Mouse (Mus musculus): ENCODE data around the gene Myh9.

Myh9 gene

DNA sequence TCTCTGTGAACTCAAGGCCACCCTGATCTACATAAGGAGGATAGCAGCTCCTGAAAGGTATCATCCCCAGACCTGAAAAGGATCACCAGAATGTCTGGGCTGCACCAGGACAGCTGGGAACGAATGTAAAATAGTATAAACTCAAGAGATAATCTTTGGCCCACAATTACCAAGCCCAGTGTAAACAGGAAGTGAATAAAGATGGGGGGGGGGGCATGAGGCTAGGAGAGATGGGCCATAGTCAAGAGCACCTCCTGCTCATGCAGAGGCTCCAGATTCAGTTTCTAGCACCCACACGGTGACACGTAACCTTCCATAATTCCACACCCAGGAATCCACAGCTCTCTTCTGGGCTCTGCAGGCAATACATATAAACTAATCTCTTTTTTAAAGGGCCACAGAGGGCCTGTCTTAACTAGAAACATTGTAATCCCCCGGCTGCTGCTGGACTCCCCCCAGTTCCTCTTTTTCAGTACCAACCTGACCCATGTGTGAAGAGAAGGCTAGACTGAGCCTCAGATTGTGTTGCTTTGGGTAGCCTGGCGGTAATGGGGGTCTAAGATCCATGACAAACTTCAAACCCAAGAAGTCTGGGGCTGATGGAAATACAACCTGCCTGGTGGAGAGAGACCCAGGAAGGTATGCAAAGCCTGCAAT lies 11.4 kb downstream of the Myh9 start:
- DNase-seq (ENCODE audit: extremely low spot score, low read depth, low spot score): no peak

DNA sequence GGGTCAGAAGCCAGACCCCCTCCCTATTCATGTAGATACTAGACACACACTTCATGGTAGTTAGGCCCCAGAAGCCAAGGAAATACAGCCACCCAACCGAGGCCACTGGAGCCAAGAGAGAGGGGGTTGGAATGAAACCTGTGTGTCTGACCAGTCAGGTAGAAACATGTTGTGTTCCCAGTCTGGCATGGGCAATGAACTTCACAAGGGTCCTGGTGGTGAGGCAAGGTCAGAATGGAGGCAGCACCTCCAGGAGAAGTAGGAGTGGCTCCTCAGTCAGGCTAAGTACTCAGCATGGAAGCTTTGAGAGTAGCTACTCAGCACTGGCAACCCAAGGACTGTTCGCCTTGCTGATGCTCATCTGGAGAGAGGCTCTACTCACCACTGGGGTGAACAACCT lies 12.4 kb downstream of the Myh9 start:
- DNase-seq (ENCODE audit: extremely low spot score, low read depth, low spot score): no peak

DNA sequence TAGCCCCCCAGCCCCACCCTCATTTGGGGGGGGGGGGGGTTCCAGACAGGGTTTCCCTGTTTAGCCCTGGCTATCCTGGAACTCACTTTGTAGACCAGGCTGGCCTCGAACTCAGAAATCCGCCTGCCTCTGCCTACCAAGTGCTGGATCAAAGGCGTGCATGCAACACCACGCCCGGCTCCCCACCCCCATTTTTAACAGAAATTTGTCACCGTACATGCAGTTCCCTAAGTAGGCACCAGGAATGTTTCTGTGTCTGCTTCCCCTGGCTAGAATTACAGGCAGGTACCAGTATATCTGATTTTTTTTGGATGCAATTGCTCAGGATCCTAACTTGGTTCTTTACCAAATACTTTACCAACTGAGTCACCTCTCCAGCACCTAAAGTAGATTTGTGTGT lies 13.1 kb downstream of the Myh9 start:
- DNase-seq (ENCODE audit: extremely low spot score, low read depth, low spot score): no peak

DNA sequence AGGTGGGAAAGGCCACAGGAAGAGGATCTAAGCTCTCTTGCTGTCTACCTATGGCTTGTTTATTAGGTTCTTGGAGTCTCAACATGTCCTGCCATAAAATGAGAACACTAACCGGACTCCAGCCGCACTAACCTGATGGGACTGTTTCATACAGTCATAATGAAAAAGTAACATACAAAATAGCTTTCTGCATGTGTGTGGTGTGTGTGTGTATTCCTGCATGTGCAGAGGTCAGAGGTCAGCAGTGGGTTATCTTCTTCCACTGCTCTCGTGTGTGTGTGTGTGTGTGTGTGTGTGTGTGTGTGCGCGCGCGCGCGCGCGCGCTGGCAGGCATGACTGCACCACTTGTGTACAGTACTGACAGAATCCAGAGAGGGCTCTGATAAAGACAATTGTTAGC lies 13.7 kb downstream of the Myh9 start:
- DNase-seq (ENCODE audit: extremely low spot score, low read depth, low spot score): no peak

DNA sequence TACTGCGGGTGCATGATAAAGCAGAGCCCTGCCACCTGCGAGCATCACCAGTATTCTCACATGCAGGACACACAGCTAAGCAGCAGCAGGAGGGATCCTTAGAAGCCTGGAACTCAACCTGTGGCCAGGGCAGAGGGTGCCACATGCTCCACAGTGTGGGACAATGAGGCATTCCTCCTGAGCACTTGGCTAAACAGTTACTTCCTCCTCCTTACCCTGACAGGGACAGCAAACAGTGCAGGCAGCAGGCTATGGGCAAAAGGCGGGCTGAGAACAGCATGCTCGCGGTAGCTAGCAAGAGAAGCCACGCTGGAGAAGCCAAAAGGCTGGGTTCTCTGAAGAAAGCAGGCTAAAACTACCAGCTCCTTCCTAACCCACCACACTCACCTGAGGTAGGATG lies 14.2 kb downstream of the Myh9 start:
- DNase-seq (ENCODE audit: extremely low spot score, low read depth, low spot score): no peak

DNA sequence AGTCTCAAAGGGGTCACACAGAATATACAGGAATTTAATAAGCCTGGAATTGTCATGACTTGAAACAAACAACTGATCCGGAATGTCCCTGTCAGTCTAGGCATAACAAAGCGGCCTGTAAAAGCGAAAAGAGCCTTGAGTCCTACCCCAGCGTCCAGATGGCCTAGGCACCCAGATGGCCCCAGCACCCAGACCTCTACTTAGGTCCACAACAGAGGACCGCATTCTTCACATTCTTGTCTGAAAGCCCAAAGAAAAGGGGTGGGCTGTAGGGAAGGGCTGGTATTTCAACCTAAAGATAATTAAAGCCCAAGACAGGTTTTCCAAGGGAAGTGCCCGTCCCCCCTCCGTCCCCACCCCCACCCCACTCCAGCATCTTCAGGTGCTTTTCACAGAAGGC lies 14.6 kb downstream of the Myh9 start:
- no peak for DNase-seq (ENCODE audit: extremely low spot score, low read depth, low spot score)

DNA sequence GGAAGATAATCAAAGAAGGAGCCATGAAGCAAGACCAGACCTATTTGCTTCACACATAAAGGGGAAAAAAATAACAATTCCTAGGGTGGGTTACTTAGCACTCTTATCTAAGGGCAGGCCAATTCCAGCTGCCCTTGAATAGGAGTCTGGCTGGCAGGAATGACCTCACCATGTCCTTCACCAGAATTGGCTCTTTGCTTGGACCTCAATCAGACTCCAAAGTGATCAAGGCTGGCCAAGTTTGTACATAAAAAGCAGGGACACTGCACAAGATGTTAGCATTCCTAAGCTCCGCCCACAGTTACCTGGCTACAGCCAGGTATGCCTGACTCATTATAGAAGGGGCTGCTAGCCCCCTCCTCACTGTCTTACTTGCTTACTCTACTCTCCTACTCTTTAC lies 16.6 kb downstream of the Myh9 start:
- no peak for DNase-seq (ENCODE audit: extremely low spot score, low read depth, low spot score)

DNA sequence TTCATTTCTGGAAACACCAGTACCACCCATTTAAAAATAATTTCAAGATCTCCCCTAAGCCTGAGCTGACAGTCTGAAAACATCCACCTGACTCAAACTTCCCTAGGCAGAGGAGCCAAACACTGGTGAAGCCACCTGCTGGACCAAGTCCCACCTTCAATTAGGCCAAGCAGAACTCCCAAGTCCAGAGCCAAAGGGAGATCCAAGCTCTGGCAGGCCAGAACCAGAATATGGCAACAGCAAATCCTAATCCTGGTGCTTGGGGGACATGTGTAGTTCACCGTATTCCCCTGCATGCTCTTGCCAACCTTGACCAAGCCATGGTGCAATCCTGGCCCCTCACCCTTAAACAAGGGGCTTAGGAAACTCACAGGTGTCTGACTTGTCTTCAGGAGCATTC lies 17.7 kb downstream of the Myh9 start:
- DNase-seq (ENCODE audit: extremely low spot score, low read depth, low spot score): no peak

DNA sequence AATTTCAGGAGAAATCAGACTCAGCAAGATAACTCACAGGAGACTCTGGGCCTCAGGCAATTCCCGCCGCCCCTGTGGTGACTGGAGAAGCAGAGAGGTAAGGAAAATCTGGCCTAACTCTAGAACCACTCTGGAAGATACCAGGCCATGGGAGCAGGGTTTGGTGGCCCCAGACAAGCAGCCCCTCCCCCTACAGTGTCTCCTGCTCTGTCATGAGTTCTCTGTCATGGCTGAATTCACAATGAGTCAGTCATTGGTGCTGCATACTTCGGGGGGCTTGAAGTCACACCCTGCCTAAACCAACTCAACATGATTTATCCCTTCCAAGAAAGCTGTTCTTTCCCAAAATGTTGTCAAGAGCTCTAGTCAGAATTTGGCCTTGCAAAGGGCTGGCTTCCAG lies 18.3 kb downstream of the Myh9 start:
- no peak for DNase-seq (ENCODE audit: extremely low spot score, low read depth, low spot score)

DNA sequence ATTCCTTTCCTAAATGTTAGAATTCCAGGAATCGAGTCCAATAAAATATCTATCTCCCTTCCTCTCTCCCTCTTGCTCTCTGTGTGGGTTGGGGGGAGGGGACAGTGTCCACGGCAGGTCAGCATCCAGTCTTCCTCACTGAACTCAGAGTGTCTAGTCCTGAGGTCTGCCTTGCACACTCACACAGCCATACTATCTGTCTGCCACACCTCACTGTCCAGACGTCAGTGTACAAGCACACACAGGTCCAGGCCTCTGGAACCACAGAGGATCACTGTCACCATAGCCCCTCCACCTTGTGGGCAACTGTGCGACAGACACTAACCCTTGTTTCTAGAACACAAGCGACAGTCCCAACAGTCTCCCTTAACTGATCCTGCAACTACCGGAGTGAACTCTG lies 18.8 kb downstream of the Myh9 start:
- DNase-seq (ENCODE audit: extremely low spot score, low read depth, low spot score): no peak

DNA sequence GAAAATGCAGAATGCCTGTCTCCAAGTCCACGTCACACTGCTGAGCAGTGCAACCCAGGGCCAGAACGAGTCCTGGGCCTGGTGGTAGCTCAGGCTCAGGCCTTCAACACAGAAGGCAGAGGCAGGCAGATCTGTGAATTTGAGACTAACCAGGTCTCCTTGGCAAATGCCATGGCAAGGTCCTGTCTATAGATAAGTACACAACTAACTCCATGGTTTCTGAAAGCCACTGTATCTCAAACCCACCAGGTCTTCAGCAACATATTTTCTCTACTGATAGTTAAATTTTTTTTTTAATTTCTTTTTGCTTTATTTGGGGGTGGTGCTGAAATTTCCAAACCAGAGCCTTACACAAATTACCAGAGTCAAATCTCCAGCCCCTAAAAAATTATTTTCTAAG lies 19.3 kb downstream of the Myh9 start:
- DNase-seq (ENCODE audit: extremely low spot score, low read depth, low spot score): no peak

DNA sequence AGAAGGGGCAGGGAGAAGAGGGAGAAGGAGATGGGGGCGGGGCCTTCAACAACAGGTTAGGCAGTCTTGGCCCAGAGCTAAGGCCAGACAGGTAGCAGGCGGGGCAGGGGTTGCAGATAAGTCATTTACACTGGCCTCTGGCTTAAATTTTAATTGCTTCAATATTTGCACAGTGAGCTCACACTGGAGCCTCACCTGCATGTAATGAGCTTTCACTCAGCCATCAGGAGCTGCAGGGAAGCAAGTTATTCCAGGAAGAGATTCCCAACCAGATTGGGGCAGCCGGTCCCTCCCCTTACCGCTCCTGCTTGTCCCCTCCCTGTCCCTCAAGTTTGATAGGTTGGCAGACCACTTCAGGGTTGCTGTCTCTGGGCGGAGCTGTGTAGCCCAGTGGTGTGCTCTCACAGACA lies 19.9 kb downstream of the Myh9 start:
- DNase-seq (ENCODE audit: extremely low spot score, low read depth, low spot score): no peak

DNA sequence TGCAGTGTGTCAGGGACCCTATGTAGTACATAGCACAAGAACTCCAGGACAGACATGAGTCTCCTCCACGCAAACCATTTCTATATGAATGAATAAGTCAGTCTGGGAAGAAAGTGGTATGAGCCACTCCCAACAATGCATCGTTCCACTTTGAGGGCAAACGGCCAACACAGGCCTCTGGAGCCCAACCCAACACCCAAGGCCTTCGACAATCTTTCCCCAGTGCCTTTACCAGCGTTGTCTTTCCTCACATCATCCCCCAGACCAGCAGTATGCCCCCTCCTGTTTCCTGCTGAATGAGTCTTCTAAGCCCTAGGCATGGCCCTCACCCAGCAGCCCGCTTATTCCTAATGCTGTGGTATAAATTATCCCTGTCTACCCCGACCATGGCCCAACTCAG lies 20.6 kb downstream of the Myh9 start:
- DNase-seq (ENCODE audit: extremely low spot score, low read depth, low spot score): no peak

DNA sequence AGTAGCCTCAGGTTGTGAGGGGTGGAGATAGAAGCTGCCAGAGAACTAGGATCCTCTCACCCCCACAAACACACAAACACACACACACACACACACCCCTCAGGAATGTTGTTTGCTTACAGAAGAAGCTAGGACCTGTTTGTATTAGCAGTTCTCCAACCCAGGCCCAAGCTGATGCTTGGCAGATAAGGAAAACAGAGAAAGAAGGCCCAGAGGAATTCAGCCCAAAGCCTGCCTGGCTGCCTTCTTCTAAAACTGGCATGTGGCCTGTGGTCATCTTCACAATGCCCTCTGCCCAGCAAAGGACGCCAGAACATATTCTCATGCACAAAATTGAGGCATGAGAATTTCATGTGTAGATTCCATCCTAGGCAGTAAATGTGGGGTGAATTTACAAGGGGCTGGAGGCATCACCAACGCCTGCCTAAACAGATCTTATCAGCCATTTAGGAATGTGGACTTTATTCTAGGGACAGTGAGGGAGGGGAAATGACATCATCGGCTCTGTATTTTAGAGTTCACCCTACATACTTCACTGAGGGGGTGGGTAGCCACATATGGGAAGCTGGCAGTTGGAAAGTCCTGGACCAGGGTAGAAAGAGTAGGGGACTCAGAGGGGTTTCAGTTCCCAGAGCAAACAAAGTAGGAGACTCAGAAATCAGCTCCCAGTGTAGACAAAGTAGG lies 21.4 kb downstream of the Myh9 start:
- DNase-seq (ENCODE audit: extremely low spot score, low read depth, low spot score): no peak

DNA sequence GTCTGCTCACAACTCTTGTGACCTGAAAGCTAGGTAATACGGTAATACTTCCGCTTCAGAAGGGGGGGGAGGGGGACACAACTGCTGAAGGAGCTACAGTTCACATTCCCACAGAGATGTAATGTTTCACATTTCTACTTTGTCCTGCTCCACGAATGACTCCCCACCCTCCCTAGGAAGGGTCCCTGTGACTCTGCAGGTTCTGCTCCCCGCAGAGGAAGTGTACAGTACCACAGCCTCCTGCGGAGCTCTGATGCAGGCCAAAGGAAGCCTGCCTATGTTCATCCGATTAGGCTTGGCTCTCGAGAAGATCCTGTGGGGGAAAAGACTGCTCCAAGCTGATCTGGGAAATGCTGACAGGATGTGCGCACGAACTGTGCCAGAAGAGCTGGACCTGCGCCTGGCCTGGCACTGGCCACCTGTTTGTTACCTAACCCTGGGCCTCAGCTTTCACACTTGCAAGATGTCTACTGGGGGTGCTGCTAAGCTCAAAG lies 22.0 kb downstream of the Myh9 start:
- DNase-seq (ENCODE audit: extremely low spot score, low read depth, low spot score): no peak

DNA sequence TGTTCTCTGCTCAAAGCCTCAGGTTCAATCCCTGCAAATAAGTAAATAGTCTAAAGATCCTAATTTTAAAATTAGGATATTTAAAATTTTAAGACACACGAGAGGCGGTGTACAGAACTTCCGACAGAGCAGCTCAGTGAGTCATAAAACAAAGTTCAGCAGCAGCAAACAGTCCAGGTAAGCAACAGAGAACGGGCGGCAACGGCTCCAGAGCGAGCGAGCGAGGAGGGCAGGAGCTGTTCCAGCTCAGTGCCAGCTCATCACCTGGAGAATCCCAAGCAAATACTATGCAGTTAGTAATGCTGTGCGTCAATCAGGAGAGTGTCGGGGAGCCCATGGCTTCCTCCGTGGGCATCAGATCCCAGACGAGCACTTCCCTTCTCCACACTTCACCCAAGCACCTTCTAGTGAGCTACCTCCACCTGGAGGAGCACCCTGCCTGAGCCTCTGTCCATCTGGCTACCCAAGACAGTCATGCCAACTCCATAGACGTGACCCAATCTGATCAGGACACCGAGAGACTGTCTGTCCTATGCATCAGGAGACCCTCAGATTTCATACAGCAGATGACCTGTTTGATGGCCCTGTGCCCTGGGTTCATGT lies 23.3 kb downstream of the Myh9 start:
- DNase-seq (ENCODE audit: extremely low spot score, low read depth, low spot score): no peak

DNA sequence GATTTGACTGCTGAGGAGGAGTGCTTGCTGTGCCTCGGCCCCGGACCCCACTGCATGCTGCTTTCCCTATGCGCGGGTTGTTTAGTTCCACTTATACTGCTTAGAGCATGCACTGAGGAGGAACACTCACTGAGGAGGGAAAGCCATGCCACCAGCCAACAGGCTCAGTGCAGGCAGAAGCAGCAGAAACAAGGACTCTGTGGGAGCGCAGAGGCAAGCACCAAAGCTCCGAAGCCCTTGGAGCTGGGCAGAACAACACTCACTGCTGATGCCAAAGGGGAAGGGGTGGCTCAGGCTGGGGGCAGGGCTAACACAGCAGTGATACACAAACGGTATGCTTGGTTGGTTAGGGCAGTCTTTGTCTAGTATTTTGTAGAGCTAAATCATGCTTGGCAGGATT lies 24.6 kb downstream of the Myh9 start:
- no peak for DNase-seq (ENCODE audit: extremely low spot score, low read depth, low spot score)

DNA sequence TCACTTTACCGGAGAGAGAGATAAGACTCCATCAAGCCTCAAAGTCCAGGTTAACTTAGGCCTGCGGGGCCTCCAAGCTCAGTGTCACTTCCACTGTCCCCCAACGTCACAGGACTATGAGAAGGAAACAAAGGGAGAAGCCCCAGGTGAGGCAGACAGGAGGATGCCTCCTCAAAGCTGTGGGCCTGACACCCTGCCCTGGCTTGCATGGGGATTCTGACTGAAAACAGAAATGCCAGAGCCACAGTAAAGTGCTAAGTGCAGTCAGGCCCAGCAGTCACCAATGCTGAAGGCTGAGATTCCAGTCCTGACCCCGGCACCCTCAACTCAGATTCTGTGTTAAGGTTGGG lies 25.4 kb downstream of the Myh9 start:
- DNase-seq (ENCODE audit: extremely low spot score, low read depth, low spot score): no peak

DNA sequence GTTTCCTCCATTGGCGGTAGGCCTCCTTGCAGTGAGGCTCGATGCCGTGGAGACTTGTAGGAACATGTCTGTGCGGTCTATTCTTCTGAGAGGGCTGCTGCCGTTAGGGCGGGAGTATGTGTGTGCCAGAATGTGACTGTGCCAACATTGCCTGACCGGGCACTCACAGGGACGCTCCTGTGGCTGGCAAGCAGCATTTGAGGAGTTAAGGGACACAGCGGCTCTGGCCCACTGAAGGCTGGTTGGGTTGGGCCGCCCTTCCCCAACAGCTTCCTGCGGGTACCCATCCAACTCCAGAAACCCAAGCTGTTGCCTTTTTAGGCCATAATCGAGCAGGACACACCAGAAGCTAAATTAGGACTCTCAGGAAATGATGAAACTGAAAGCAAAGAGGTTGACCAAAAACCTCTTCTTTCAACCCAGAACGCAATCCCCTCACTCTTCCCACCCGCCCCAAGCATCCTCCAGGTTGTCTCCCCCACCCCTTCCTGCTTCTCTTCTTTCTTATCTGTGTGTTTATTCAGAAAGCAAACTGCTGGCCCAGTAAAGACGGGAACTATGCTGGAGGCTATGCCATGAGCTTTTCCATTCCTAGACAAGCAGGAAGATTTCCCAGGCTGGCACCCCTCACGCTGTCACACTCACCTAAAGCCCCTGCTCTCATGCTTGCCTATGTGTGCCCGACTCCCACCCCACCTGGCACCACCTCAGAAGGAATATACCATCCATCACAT lies 25.9 kb downstream of the Myh9 start:
- no peak for DNase-seq (ENCODE audit: extremely low spot score, low read depth, low spot score)

DNA sequence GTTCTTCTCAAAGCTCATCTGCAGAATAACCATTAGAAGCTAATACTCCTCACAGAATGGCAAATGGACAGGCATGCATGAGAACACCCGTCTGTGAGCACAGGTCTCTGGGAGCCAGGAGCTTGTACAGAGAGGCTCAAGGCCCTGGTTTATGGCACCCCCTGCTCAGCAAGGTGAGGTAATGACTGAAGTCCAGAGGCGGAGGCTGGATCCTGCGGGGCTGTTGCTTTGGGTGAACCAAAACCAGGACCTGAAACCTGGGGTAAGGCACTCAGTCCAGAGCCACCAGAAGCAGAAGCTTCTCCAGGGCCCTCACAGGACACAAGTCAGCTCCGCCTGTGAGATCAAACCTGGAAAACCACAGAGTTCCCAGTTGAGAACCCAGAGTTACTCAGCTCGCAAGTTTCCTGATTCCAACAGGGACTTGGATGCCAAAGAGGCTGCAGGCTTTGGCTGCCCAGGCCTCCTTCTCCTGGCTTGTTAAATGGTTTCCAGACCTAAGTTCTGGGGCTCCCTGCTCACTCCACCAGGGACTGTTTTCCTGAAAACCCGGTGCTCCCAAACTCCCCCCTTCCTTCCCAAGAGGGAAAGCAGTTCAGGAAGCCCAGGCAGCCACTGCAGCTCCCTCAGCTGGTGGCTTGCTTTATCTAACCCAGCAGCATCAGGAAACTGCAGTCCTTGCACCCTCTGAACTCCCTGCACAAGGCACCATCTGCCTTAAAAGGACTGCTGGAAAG lies 28.2 kb downstream of the Myh9 start:
- DNase-seq (ENCODE audit: extremely low spot score, low read depth, low spot score): no peak

DNA sequence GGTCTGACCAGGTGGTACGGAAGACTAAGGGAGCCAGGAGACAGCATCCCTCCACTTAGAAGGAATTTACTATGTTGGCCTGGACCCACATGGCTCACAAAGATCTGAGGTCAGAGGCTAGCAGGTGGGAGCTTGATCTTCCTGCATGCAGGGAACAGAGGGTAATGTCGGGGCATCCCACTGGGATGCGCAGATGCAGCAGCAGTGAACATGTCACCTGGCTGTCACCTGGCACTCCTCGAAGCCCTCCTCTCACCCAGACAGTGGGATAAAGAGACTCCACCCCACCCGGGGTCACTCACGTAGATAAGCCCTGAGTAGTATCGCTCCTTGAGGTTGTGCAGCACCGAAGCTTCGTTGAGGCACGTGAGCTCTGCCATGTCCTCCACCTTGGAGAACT lies 29.4 kb downstream of the Myh9 start:
- no peak for DNase-seq (ENCODE audit: extremely low spot score, low read depth, low spot score)

All from hindlimb bud, embryonic 11.5 days (tissue).